Mouse (Mus musculus): ENCODE results near the gene Pam. TPM values are rescaled to one million over a fixed set of nuclear protein-coding genes. Genes with fewer than 3 reads are reported as not detected.
"Not testable (repeated sequence)": the region's sequence is repeated elsewhere in the genome, so short reads cannot be mapped to it uniquely, and the experiment has no call there.

The Pam gene
- polyA plus RNA-seq, 1 experiment = 54.7 TPM

DNA sequence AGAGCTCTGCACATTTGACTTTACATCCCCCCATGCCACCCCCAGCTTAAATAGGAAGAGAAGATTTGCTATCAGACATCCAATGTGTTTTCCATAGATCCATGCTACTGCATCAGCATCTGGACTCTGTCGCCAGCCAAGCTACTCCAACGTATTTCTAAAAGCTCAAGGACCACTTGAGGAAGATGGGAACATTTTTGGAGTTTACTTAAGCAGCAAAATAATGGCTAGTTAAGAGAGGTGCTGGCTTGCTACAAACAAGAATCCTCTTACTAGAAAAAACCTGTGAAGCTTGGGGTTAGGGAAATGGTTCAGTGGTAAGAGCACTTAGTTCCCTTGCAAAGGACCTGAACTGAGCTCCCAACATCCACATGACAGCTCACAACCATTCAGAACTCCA lies 96.0 kb downstream of the Pam start:
- no peak for TF ChIP-seq POLR2A (IDR thresholded peaks at IDR 0.05; ENCODE audit: low read depth, low read length)
- no peak for TF ChIP-seq CTCF (conservative IDR thresholded peaks at IDR 0.05; ENCODE audit: insufficient read depth, insufficient read length, low read depth, low read length)
- no peak for DNase-seq
- 96% methylated on average over 2 of the region's 2 CpGs for WGBS
- Histone ChIP-seq H3K36me3 (ENCODE audit: control insufficient read depth, insufficient read depth, low read length) (no peaks in the 10 kb centered on the region), H3K4me1 (ENCODE audit: control insufficient read depth, insufficient read depth, low read length) (no peaks in the 10 kb centered on the region), H3K4me3 (ENCODE audit: insufficient read depth, low read depth, low read length) (no peak overlapping the region), H3K27me3 (replicated peaks; ENCODE audit: control insufficient read depth, insufficient read depth, low read length) (no peaks in the 10 kb centered on the region), H3K27ac (ENCODE audit: insufficient read depth, low read depth, low read length) (no peak overlapping the region)

- H3K27ac ChIP-seq (ENCODE audit: insufficient read depth, low read depth, low read length); H3K4me3 ChIP-seq (ENCODE audit: insufficient read depth, low read depth, low read length); H3K36me3 ChIP-seq (ENCODE audit: control insufficient read depth, insufficient read depth, low read length); H3K27me3 ChIP-seq (replicated peaks; ENCODE audit: control insufficient read depth, insufficient read depth, low read length); H3K4me1 ChIP-seq (ENCODE audit: control insufficient read depth, insufficient read depth, low read length); DNase-seq: not testable (repeated sequence)
- WGBS = 60% methylated on average over 5 of the region's 5 CpGs
Observed at GRCm38 (mm10) chr1:97998961-97999360, 96.5 kb downstream of the Pam start.

DNA sequence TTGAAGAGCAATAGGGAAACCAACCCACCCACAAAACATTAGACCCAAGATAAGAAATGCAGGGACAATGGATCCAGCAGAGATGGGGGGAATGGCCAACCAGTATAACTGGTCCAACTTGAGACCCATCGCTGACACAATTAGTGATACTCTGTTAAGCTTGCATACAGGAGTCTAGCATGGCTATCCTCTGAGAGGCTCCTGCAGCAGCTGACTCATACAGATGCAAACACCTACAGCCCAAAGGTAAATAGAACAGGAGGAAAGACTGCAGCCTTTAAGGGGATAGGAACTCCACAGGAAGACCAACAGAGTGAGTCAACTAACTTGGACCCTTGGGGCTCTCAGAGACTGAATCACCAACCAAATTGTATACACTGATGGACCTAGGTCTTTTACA lies 98.4 kb downstream of the Pam start:
- no peaks in the 10 kb centered on the region for H3K27me3 ChIP-seq (replicated peaks; ENCODE audit: control insufficient read depth, insufficient read depth, low read length)
- DNase-seq = no peak
- TF ChIP-seq POLR2A (IDR thresholded peaks at IDR 0.05; ENCODE audit: low read depth, low read length) (no peak), CTCF (conservative IDR thresholded peaks at IDR 0.05; ENCODE audit: insufficient read depth, insufficient read length, low read depth, low read length) (no peak)
- no peak overlapping the region for H3K27ac ChIP-seq (ENCODE audit: insufficient read depth, low read depth, low read length)
- H3K36me3 ChIP-seq (ENCODE audit: control insufficient read depth, insufficient read depth, low read length) = no peaks in the 10 kb centered on the region
- WGBS = 94% methylated on average over 1 of the region's 1 CpGs
- H3K4me3 ChIP-seq (ENCODE audit: insufficient read depth, low read depth, low read length) = no peak overlapping the region
- H3K4me1 ChIP-seq (ENCODE audit: control insufficient read depth, insufficient read depth, low read length) = no peaks in the 10 kb centered on the region

GRCm38 (mm10) chr1:97991976-97992375 lies 103.5 kb downstream of the Pam start:
- TF ChIP-seq POLR2A (IDR thresholded peaks at IDR 0.05; ENCODE audit: low read depth, low read length) (no peak), CTCF (conservative IDR thresholded peaks at IDR 0.05; ENCODE audit: insufficient read depth, insufficient read length, low read depth, low read length) (no peak)
- Histone ChIP-seq H3K27me3 (replicated peaks; ENCODE audit: control insufficient read depth, insufficient read depth, low read length) (no peaks in the 10 kb centered on the region), H3K27ac (ENCODE audit: insufficient read depth, low read depth, low read length) (no peak overlapping the region; the same call in 1 of the 2 replicates), H3K4me1 (ENCODE audit: control insufficient read depth, insufficient read depth, low read length) (no peaks in the 10 kb centered on the region), H3K4me3 (ENCODE audit: insufficient read depth, low read depth, low read length) (no peak overlapping the region), H3K36me3 (ENCODE audit: control insufficient read depth, insufficient read depth, low read length) (no peaks in the 10 kb centered on the region)
- 68% methylated on average over 3 of the region's 3 CpGs for WGBS
- no peak for DNase-seq

- WGBS = 73% methylated on average over 1 of the region's 1 CpGs
- no peaks in the 10 kb centered on the region for H3K27me3 ChIP-seq (replicated peaks; ENCODE audit: control insufficient read depth, insufficient read depth, low read length)
- DNase-seq = no peak
- H3K27ac ChIP-seq (ENCODE audit: insufficient read depth, low read depth, low read length) = no peak overlapping the region
- no peaks in the 10 kb centered on the region for H3K36me3 ChIP-seq (ENCODE audit: control insufficient read depth, insufficient read depth, low read length)
- H3K4me3 ChIP-seq (ENCODE audit: insufficient read depth, low read depth, low read length) = no peak overlapping the region
- no peaks in the 10 kb centered on the region; the same call in 1 of the 2 replicates for H3K4me1 ChIP-seq (ENCODE audit: control insufficient read depth, insufficient read depth, low read length)
- TF ChIP-seq POLR2A (IDR thresholded peaks at IDR 0.05; ENCODE audit: low read depth, low read length) (no peak), CTCF (conservative IDR thresholded peaks at IDR 0.05; ENCODE audit: insufficient read depth, insufficient read length, low read depth, low read length) (no peak)
Observed at GRCm38 (mm10) chr1:97983189-97983588, 112.3 kb downstream of the Pam start.

DNA sequence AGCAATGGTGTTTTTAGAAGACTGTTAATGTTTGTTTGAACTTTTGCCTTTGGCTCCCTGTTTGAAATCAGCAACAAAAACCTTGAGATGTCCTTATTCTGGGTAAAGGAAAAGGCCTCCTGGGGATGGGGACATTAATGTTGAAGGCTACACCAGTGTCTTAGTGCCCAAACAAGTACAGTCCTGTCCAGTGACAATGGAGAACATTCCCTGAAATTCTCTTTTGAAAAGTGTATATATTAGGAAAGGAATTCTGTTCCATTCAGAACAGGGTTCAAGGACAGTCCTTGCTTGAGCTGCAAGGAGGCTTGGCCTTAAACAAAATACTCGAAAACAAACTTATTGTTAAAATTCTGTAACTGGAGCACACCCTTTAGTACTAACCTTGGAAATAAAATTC lies 116.0 kb downstream of the Pam start:
- no peaks in the 10 kb centered on the region; the same call in 1 of the 2 replicates for H3K4me1 ChIP-seq (ENCODE audit: control insufficient read depth, insufficient read depth, low read length)
- no peaks in the 10 kb centered on the region for H3K36me3 ChIP-seq (ENCODE audit: control insufficient read depth, insufficient read depth, low read length)
- DNase-seq = peak; percentile 27
- H3K27ac ChIP-seq (ENCODE audit: insufficient read depth, low read depth, low read length) = no peak overlapping the region
- H3K4me3 ChIP-seq (ENCODE audit: insufficient read depth, low read depth, low read length) = no peak overlapping the region
- no peaks in the 10 kb centered on the region for H3K27me3 ChIP-seq (replicated peaks; ENCODE audit: control insufficient read depth, insufficient read depth, low read length)
- 78% methylated on average over 1 of the region's 1 CpGs for WGBS
- TF ChIP-seq CTCF (conservative IDR thresholded peaks at IDR 0.05; ENCODE audit: insufficient read depth, insufficient read length, low read depth, low read length) (no peak), POLR2A (IDR thresholded peaks at IDR 0.05; ENCODE audit: low read depth, low read length) (no peak)

DNA sequence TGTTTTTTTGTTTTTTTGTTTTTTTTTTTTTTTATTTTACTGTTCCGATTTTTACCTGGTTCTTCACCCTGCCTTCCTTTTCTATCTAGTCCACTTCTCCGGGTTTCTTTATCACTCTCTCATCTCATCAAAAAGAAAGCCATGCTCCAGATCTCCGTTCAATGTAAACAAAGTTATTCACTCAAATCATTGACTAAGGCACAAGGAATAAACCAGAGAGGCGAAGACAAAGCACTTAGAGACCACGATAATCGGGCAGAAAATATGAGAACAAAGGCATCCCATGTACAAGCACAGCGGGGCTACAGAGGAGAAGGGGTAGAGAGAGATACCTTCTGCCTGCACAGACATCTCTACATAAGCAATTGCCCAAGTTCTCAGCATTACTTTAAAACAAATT lies 117.9 kb downstream of the Pam start:
- Histone ChIP-seq H3K36me3 (ENCODE audit: control insufficient read depth, insufficient read depth, low read length) (no peaks in the 10 kb centered on the region), H3K27me3 (replicated peaks; ENCODE audit: control insufficient read depth, insufficient read depth, low read length) (no peaks in the 10 kb centered on the region), H3K27ac (ENCODE audit: insufficient read depth, low read depth, low read length) (0 out of 2 replicates have a peak overlapping the region, but pooled peaks have one; percentile 26), H3K4me1 (ENCODE audit: control insufficient read depth, insufficient read depth, low read length) (no peaks in the 10 kb centered on the region; the same call in 1 of the 2 replicates), H3K4me3 (ENCODE audit: insufficient read depth, low read depth, low read length) (no peak overlapping the region)
- DNase-seq = no peak
- 48% methylated on average over 7 of the region's 7 CpGs for WGBS
- TF ChIP-seq POLR2A (IDR thresholded peaks at IDR 0.05; ENCODE audit: low read depth, low read length) (no peak), CTCF (conservative IDR thresholded peaks at IDR 0.05; ENCODE audit: insufficient read depth, insufficient read length, low read depth, low read length) (no peak)

Measured in kidney, adult 2 months (tissue).